Mouse (Mus musculus) adrenal gland, postnatal 36 days (tissue): ENCODE data around the gene Zfp319. TPM values are rescaled to one million over a fixed set of nuclear protein-coding genes. Genes with fewer than 3 reads are reported as not detected.

ENCODE experiments used
- DNase-seq, 2 experiments: peaks; one replicate each; pipeline ENCODE4 v3.0.0; 2021; ENCODE audit warnings: mixed read lengths in 1 of 2
- total RNA-seq, 2 experiments: library from RNA; stranded (reverse); gene quantifications; 2 replicates each; pipeline ENCODE4 v1.2.3; 2021

The Zfp319 gene
- total RNA-seq, 2 experiments from 2014 or later, result 9.2 to 10.8 TPM

- peak; percentile 70 to 82 for DNase-seq
Observed at GRCm38 (mm10) chr8:95312836-95313235, 18.9 kb downstream of the Zfp319 start.

GRCm38 (mm10) chr8:95310342-95310970, 21.3 kb downstream of the Zfp319 start, which contains the start of gene Tepp:
Tepp (plus strand) TSS chr8:95310566.
- no peak for DNase-seq

GRCm38 (mm10) chr8:95306431-95306830, 25.3 kb downstream of the Zfp319 start, which contains the start of gene Cngb1:
Cngb1 (minus strand) TSS chr8:95306585.
- DNase-seq, result no peak

- peak in 1 of 2 experiments; percentile 34 for DNase-seq
Observed at GRCm38 (mm10) chr8:95305526-95305925, 26.2 kb downstream of the Zfp319 start.

- peak in 1 of 2 experiments; percentile 60 for DNase-seq
Observed at GRCm38 (mm10) chr8:95302410-95302809, 29.3 kb downstream of the Zfp319 start.

GRCm38 (mm10) chr8:95293891-95294290, 37.9 kb downstream of the Zfp319 start:
- DNase-seq, result peak; percentile 39 to 42

- DNase-seq, result peak; percentile 81 to 85
Observed at GRCm38 (mm10) chr8:95293172-95293571, 38.6 kb downstream of the Zfp319 start.

- no peak for DNase-seq
Observed at GRCm38 (mm10) chr8:95289066-95289650, 42.6 kb downstream of the Zfp319 start.

GRCm38 (mm10) chr8:95281493-95281892, 50.3 kb downstream of the Zfp319 start:
- no peak for DNase-seq

Other genes starting within 250 kb of the Zfp319 start
- 100 to 1,000 TPM; 110 to 163 TPM for gene Kifc3, start 129.1 kb downstream of the Zfp319 start, total RNA-seq
- gene Cngb1, start 25.4 kb downstream of the Zfp319 start, total RNA-seq, result under 1 TPM; 0.23 to 0.86 TPM
- gene Tepp, start 21.4 kb downstream of the Zfp319 start, total RNA-seq, result under 1 TPM in 1 of 2 experiments, not detected in 1; 0.82 TPM
- gene Usb1, start 334 bp upstream of the Zfp319 start, total RNA-seq, result 10 to 100 TPM; 18.4 to 18.8 TPM
- gene Mmp15, start 20.3 kb upstream of the Zfp319 start, total RNA-seq, result 10 to 100 TPM in 1 of 2 experiments, 1 to 10 TPM in 1; 6.3 to 10.4 TPM
- gene Cfap20, start 102.9 kb upstream of the Zfp319 start, total RNA-seq, result 10 to 100 TPM; 33.1 to 44.8 TPM
- gene Csnk2a2, start 158.1 kb upstream of the Zfp319 start, total RNA-seq, result 10 to 100 TPM; 74.0 to 87.9 TPM
- under 1 TPM in 1 of 2 experiments, not detected in 1; 0.86 TPM for gene Ccdc113, start 202.1 kb upstream of the Zfp319 start, total RNA-seq
- gene Prss54, start 244.4 kb upstream of the Zfp319 start, total RNA-seq, result not detected